10 mouse cellular contexts compared by ENCODE assay signal in genomic region chr16:4472687-4473086, GRCm38 (mm10). TPM values are rescaled to one million over a fixed set of nuclear protein-coding genes. Genes with fewer than 3 reads are reported as not detected.
DNase-seq lines count a peak whose midpoint lies in the region; ATAC-seq and TF ChIP-seq lines count a peak whose summit lies in the region.
"Had no signal": no experiment of that assay in that cellular context is flagged by ENCODE, and none has a peak within 500 bp of the region (broad histone marks: within the 10 kb centered on the region; RNA-seq: fewer than 3 reads in every experiment).

No protein-coding gene starts in this region.

- 77% methylated on average over 3 of the region's 3 CpGs for WGBS in forebrain, embryonic 13.5 days
- 58% methylated on average over 3 of the region's 3 CpGs for WGBS in hindbrain, postnatal 0 days
- 51% methylated on average over 3 of the region's 3 CpGs for WGBS in liver, postnatal 0 days (ENCODE audit: insufficient replicate concordance)

- H3K4me3 ChIP-seq in cortical plate, adult 2 months (ENCODE audit: insufficient read depth, low read length): no peak overlapping the region
- H3K4me3 ChIP-seq in layer of hippocampus, adult 2 months: no peak overlapping the region; the same call in 1 of the 2 replicates
- H3K4me3 ChIP-seq in myocyte: no peak overlapping the region
- H3K4me3 ChIP-seq in forebrain, embryonic 13.5 days: no peak overlapping the region
- no peak overlapping the region for H3K4me3 ChIP-seq in hindbrain, postnatal 0 days (ENCODE audit: low read length)
- no peak overlapping the region for H3K4me3 ChIP-seq in liver, postnatal 0 days (ENCODE audit: low read depth, low read length)
- H3K4me3 ChIP-seq: erythroblast, embryonic 14.5 days had no signal

- peak; percentile 58; the same call in 1 of the 2 replicates for TF ChIP-seq POLR2A in cortical plate, adult 2 months (IDR thresholded peaks at IDR 0.05; ENCODE audit: extremely low read depth, insufficient read depth, low read length)
- no peak for TF ChIP-seq POLR2A in myocyte (IDR thresholded peaks at IDR 0.05; ENCODE audit: insufficient read length, low read depth)

- H3K4me1 ChIP-seq in cortical plate, adult 2 months (ENCODE audit: control insufficient read depth, insufficient read depth, low read length): peaks cover 10% of the 10 kb centered on the region
- peaks cover 6% of the 10 kb centered on the region; the same call in 1 of the 2 replicates for H3K4me1 ChIP-seq in forebrain, embryonic 13.5 days
- 0 out of 2 replicates have a peak, but pooled peaks cover 4% of the 10 kb centered on the region for H3K4me1 ChIP-seq in hindbrain, postnatal 0 days (ENCODE audit: insufficient read depth, low read length)
- H3K4me1 ChIP-seq in liver, postnatal 0 days (ENCODE audit: insufficient read depth): peaks cover 18% of the 10 kb centered on the region; the same call in 1 of the 2 replicates

- peak; percentile 49 to 67 for DNase-seq in adrenal gland, adult (ENCODE audit: inconsistent age in 2 of 2, low spot score in 1 of 2)
- DNase-seq in adrenal gland, adult 8-10 months: no peak
- DNase-seq in layer of hippocampus, adult 2 months (ENCODE audit: low spot score in 2 of 2): peak; percentile 79 to 93
- DNase-seq in hindbrain, postnatal 0 days (ENCODE audit: low spot score): no peak
- no peak for DNase-seq in liver, postnatal 0 days
- DNase-seq: kidney, postnatal 14 days had no signal

- no peak for TF ChIP-seq CTCF in cortical plate, adult 2 months (IDR thresholded peaks at IDR 0.05; ENCODE audit: extremely low read depth, insufficient read depth, low read length)
- no peak for TF ChIP-seq CTCF in layer of hippocampus, adult 2 months (conservative IDR thresholded peaks at IDR 0.05)
- no peak for TF ChIP-seq CTCF in hindbrain, postnatal 0 days (IDR thresholded peaks at IDR 0.05; ENCODE audit: low read depth)
- no peak for TF ChIP-seq CTCF in liver, postnatal 0 days (IDR thresholded peaks at IDR 0.05; ENCODE audit: low read depth)

- H3K9me3 ChIP-seq in forebrain, embryonic 13.5 days (replicated peaks): no peaks in the 10 kb centered on the region
- no peaks in the 10 kb centered on the region for H3K9me3 ChIP-seq in hindbrain, postnatal 0 days (ENCODE audit: low read length)
- H3K9me3 ChIP-seq in liver, postnatal 0 days (ENCODE audit: low read length): no peaks in the 10 kb centered on the region

- peak overlapping the region; percentile 85 for H3K27ac ChIP-seq in cortical plate, adult 2 months (ENCODE audit: insufficient read depth, low read length)
- H3K27ac ChIP-seq in layer of hippocampus, adult 2 months: peak overlapping the region; percentile 94
- H3K27ac ChIP-seq in forebrain, embryonic 13.5 days: no peak overlapping the region
- no peak overlapping the region for H3K27ac ChIP-seq in hindbrain, postnatal 0 days
- no peak overlapping the region for H3K27ac ChIP-seq in liver, postnatal 0 days (ENCODE audit: low read depth)

- TF ChIP-seq EP300 in liver, postnatal 0 days (IDR thresholded peaks at IDR 0.05; ENCODE audit: low read depth): no peak

- H3K9ac ChIP-seq in forebrain, embryonic 13.5 days: no peak overlapping the region
- H3K9ac ChIP-seq in hindbrain, postnatal 0 days (replicated peaks; ENCODE audit: low read length): no peak overlapping the region
- H3K9ac ChIP-seq in liver, postnatal 0 days (replicated peaks): no peak overlapping the region

- no peaks in the 10 kb centered on the region for H3K27me3 ChIP-seq in myocyte (ENCODE audit: control insufficient read depth, insufficient read depth, insufficient read length)
- H3K27me3 ChIP-seq in forebrain, embryonic 13.5 days: no peaks in the 10 kb centered on the region
- no peaks in the 10 kb centered on the region for H3K27me3 ChIP-seq in hindbrain, postnatal 0 days (ENCODE audit: insufficient read depth, low read length)
- no peaks in the 10 kb centered on the region for H3K27me3 ChIP-seq in liver, postnatal 0 days (ENCODE audit: insufficient read depth, low read length)

- no peaks in the 10 kb centered on the region for H3K36me3 ChIP-seq in myocyte (ENCODE audit: control insufficient read depth, insufficient read depth)
- no peaks in the 10 kb centered on the region for H3K36me3 ChIP-seq in forebrain, embryonic 13.5 days (ENCODE audit: poor library complexity, severe bottlenecking)
- no peaks in the 10 kb centered on the region for H3K36me3 ChIP-seq in hindbrain, postnatal 0 days (ENCODE audit: insufficient read depth, low read length)
- H3K36me3 ChIP-seq in liver, postnatal 0 days (replicated peaks; ENCODE audit: insufficient read depth, low read length): no peaks in the 10 kb centered on the region

- H3K4me2 ChIP-seq in myocyte (ENCODE audit: low read depth): peak overlapping the region; percentile 26
- H3K4me2 ChIP-seq in forebrain, embryonic 13.5 days: no peak overlapping the region
- no peak overlapping the region for H3K4me2 ChIP-seq in hindbrain, postnatal 0 days (ENCODE audit: low read depth, low read length)
- H3K4me2 ChIP-seq in liver, postnatal 0 days (ENCODE audit: low read depth, low read length): no peak overlapping the region

- no peak for ATAC-seq in forebrain, embryonic 13.5 days
- ATAC-seq in hindbrain, postnatal 0 days: no peak
- ATAC-seq in liver, postnatal 0 days: no peak

- H3K79me2 ChIP-seq in myocyte (ENCODE audit: control insufficient read depth, insufficient read depth): no peaks in the 10 kb centered on the region

- no peak overlapping the region for H3ac ChIP-seq in myocyte (ENCODE audit: control insufficient read depth, insufficient read length)

TF ChIP-seq in myocyte, 11 proteins besides CTCF, POLR2A, EP300 and RAD21:
- TF ChIP-seq E2F4 (IDR thresholded peaks at IDR 0.05; ENCODE audit: insufficient read depth): no peak
- no peak for TF ChIP-seq TCF3 (IDR thresholded peaks at IDR 0.05; ENCODE audit: insufficient read length, low read depth)
- TF ChIP-seq USF1 (IDR thresholded peaks at IDR 0.05; ENCODE audit: low read depth): no peak
- no peak for TF ChIP-seq CEBPB (IDR thresholded peaks at IDR 0.05; ENCODE audit: insufficient read depth, poor library complexity, severe bottlenecking)
- no peak for TF ChIP-seq POLR2AphosphoS2 (IDR thresholded peaks at IDR 0.05; ENCODE audit: insufficient read length, low read depth)

RNA-seq across cellular contexts. Expression of gene Adcy9, which starts 52.4 kb away (rescaled TPM):
- 10 to 100 TPM; 62.8 to 84.2 (median 72.6) TPM for total RNA-seq in adrenal gland, adult 8-10 months (2022)
- 29.7 and 33.1 TPM in 2 replicates for polyA plus RNA-seq in cortical plate, adult 2 months (2012; rRNA removed)
- 100 to 1,000 TPM; 104 to 109 TPM for total RNA-seq in layer of hippocampus, adult 2 months (2021)
- polyA plus RNA-seq in myocyte (2012; fragmentation: generic; extraction: Trizol): 4.6 TPM
- polyA plus RNA-seq in forebrain, embryonic 13.5 days (2015; fragmentation: Nextera tagmentation; extraction: Ambion mirVana): 1.0 and 1.3 TPM in 2 replicates
- 27.7 and 31.6 TPM in 2 replicates for total RNA-seq in hindbrain, postnatal 0 days (2014; rRNA removed)
- 4.0 and 4.3 TPM in 2 replicates for polyA plus RNA-seq in hindbrain, postnatal 0 days (2015; fragmentation: Nextera tagmentation; extraction: Ambion mirVana)
- polyA plus RNA-seq in liver, postnatal 0 days (2015; fragmentation: Nextera tagmentation; extraction: Ambion mirVana): 0.80 and 0.94 TPM in 2 replicates
- polyA plus RNA-seq: erythroblast, embryonic 14.5 days had no signal

Comparison
In these comparisons a context has a peak if more than half of its experiments do, and no peak if none do; other contexts are left out.
1. DNase-seq: peak in adrenal gland, adult (2 of 2) and layer of hippocampus, adult 2 months (2 of 2); none in adrenal gland, adult 8-10 months (single experiment), hindbrain, postnatal 0 days (single experiment) and liver, postnatal 0 days (single experiment).
2. H3K27ac ChIP-seq: peak in cortical plate, adult 2 months (single experiment) and layer of hippocampus, adult 2 months (single experiment); none in forebrain, embryonic 13.5 days (single experiment), hindbrain, postnatal 0 days (single experiment) and liver, postnatal 0 days (single experiment).